Mouse (Mus musculus) small intestine, adult 2 months (tissue): ENCODE measurements around the gene Zfp68. TPM values are rescaled to one million over a fixed set of nuclear protein-coding genes. Genes with fewer than 3 reads are reported as not detected.

Experiments
- H3K27ac ChIP-seq: fragments of 200-500 bp; 2 replicates; pipeline ENCODE4 v1.5.1; 2012; ENCODE audit warnings: low read depth, low read length, control low read depth, inconsistent platforms; ENCODE audit not compliant: insufficient read depth
- H3K27me3 ChIP-seq: fragments of 200-500 bp; 2 replicates; pipeline ENCODE4 v1.6.1; 2012; ENCODE audit warnings: mild to moderate bottlenecking, moderate library complexity, low read length, inconsistent platforms; ENCODE audit not compliant: control insufficient read depth, insufficient read depth
- H3K36me3 ChIP-seq: fragments of 200-500 bp; 2 replicates; pipeline ENCODE4 v1.6.1; 2012; ENCODE audit warnings: mild to moderate bottlenecking, low read length, control low read depth, inconsistent platforms; ENCODE audit not compliant: control insufficient read depth, insufficient read depth
- H3K4me1 ChIP-seq: fragments of 200-500 bp; 2 replicates; pipeline ENCODE4 v1.6.1; 2012; ENCODE audit warnings: low read length, inconsistent platforms, mixed read lengths; ENCODE audit not compliant: control insufficient read depth, insufficient read depth, insufficient read length
- H3K4me3 ChIP-seq: fragments of 200-500 bp; 2 replicates; pipeline ENCODE4 v1.5.1; 2012; ENCODE audit warnings: low read depth, mild to moderate bottlenecking, control low read depth, inconsistent platforms, low read length, moderate library complexity
- CTCF ChIP-seq: fragments of 200-500 bp; IDR thresholded peaks from 2 replicates; pipeline ENCODE4 v1.5.1; 2012; ENCODE audit warnings: low read depth, mild to moderate bottlenecking, control low read depth, inconsistent platforms, low read length, moderate library complexity, mixed read lengths; ENCODE audit not compliant: insufficient replicate concordance, insufficient read length; ENCODE audit errors: extremely low read depth
- POLR2A ChIP-seq: fragments of 200-500 bp; IDR thresholded peaks from 2 replicates; pipeline ENCODE4 v1.6.1; 2012; ENCODE audit warnings: low read depth, mild to moderate bottlenecking, control low read depth, inconsistent platforms, low read length, moderate library complexity
- WGBS: fragments of 180-500 bp; shearing (Covaris S2); methylation state at CpG from one replicate; pipeline ENCODE4 v1.1.7; 2018; 5-methylcytosine and 5-hydroxymethylcytosine counted together
- polyA plus RNA-seq: library from polyadenylated mRNA; depleted of rRNA; stranded (reverse); fragments of >200 nt; gene quantifications from 2 replicates; pipeline ENCODE4 v1.2.3, GENCODE M21; 2012

The Zfp68 gene
- polyA plus RNA-seq, 1 experiment = 2.0 TPM

- Histone ChIP-seq H3K4me3 (no peak overlapping the region), H3K27ac (no peak overlapping the region), H3K36me3 (peaks cover 15% of the 10 kb centered on the region), H3K27me3 (no peaks in the 10 kb centered on the region), H3K4me1 (no peaks in the 10 kb centered on the region; the same call in 1 of the 2 replicates)
- no peak for TF ChIP-seq CTCF
- TF ChIP-seq POLR2A = no peak
- 62% methylated on average over 3 of the region's 3 CpGs for WGBS
These were observed 22.2 kb upstream of the Zfp68 start for GRCm38 (mm10) chr5:138641761-138642160.

GRCm38 (mm10) chr5:138641081-138641480 lies 21.5 kb upstream of the Zfp68 start:
- no peaks in the 10 kb centered on the region for H3K27me3 ChIP-seq
- no peak overlapping the region for H3K27ac ChIP-seq
- no peaks in the 10 kb centered on the region; the same call in 1 of the 2 replicates for H3K4me1 ChIP-seq
- 92% methylated on average over 3 of the region's 3 CpGs for WGBS
- TF ChIP-seq POLR2A (no peak), CTCF (no peak)
- no peak overlapping the region for H3K4me3 ChIP-seq
- peaks cover 14% of the 10 kb centered on the region for H3K36me3 ChIP-seq

- no peak overlapping the region for H3K27ac ChIP-seq
- no peak for TF ChIP-seq POLR2A
- no peak for TF ChIP-seq CTCF
- no peaks in the 10 kb centered on the region for H3K27me3 ChIP-seq
- H3K4me3 ChIP-seq = no peak overlapping the region
- WGBS = 99% methylated on average over 2 of the region's 2 CpGs
- H3K36me3 ChIP-seq = peaks cover 13% of the 10 kb centered on the region
- H3K4me1 ChIP-seq = no peaks in the 10 kb centered on the region
These were observed 16.9 kb upstream of the Zfp68 start for GRCm38 (mm10) chr5:138636486-138636885.

GRCm38 (mm10) chr5:138623478-138623875 lies 3.9 kb upstream of the Zfp68 start:
- Histone ChIP-seq H3K4me1 (peaks cover 4% of the 10 kb centered on the region; the same call in 1 of the 2 replicates), H3K27ac (no peak overlapping the region), H3K4me3 (peak overlapping the region; percentile 72), H3K27me3 (no peaks in the 10 kb centered on the region), H3K36me3 (no peaks in the 10 kb centered on the region)
- 8% methylated on average over 3 of the region's 3 CpGs for WGBS
- no peak for TF ChIP-seq POLR2A
- no peak for TF ChIP-seq CTCF

GRCm38 (mm10) chr5:138622645-138623477 lies 3.3 kb upstream of the Zfp68 start, which contains the start of gene A430033K04Rik:
A430033K04Rik (plus strand) TSS chr5:138622859.
- Histone ChIP-seq H3K4me3 (peak within 1 kb of the TSS; percentile 72), H3K4me1 (peaks cover 4% of the 10 kb centered on the region; the same call in 1 of the 2 replicates), H3K36me3 (no peaks in the 10 kb centered on the region), H3K27ac (peak within 1 kb of the TSS; percentile 60), H3K27me3 (no peaks in the 10 kb centered on the region)
- TF ChIP-seq CTCF (no peak), POLR2A (peak; percentile 41)
- 1% methylated on average over 30 of the region's 30 CpGs for WGBS

- Histone ChIP-seq H3K4me1 (peaks cover 4% of the 10 kb centered on the region; the same call in 1 of the 2 replicates), H3K36me3 (peaks cover 13% of the 10 kb centered on the region), H3K4me3 (no peak overlapping the region), H3K27me3 (no peaks in the 10 kb centered on the region), H3K27ac (no peak overlapping the region)
- TF ChIP-seq POLR2A (no peak), CTCF (no peak)
- WGBS = 42% methylated on average over 5 of the region's 5 CpGs
These were observed 1.3 kb upstream of the Zfp68 start for GRCm38 (mm10) chr5:138620836-138621235.

- no peak overlapping the region for H3K4me3 ChIP-seq
- no peaks in the 10 kb centered on the region for H3K27me3 ChIP-seq
- H3K4me1 ChIP-seq = peaks cover 2% of the 10 kb centered on the region; the same call in 1 of the 2 replicates
- H3K36me3 ChIP-seq = peaks cover 29% of the 10 kb centered on the region
- TF ChIP-seq CTCF = peak; percentile 54; the same call in 1 of the 2 replicates
- TF ChIP-seq POLR2A = no peak
- WGBS = 98% methylated on average over 1 of the region's 1 CpGs
- no peak overlapping the region for H3K27ac ChIP-seq
These were observed 1.2 kb downstream of the Zfp68 start for GRCm38 (mm10) chr5:138618353-138618752.
